Mouse (Mus musculus) frontal cortex, postnatal 14 days (tissue): Measurements from ENCODE around the gene Med18.
"Not testable (repeated sequence)": the region's sequence is repeated elsewhere in the genome, so short reads cannot be mapped to it uniquely, and the experiment has no call there.

Experiments used
- DNase-seq, 2 experiments: peaks; one replicate each; pipeline ENCODE4 v3.0.0; 2022; ENCODE audit warnings: low spot score in 2 of 2

Gene Med18

DNA sequence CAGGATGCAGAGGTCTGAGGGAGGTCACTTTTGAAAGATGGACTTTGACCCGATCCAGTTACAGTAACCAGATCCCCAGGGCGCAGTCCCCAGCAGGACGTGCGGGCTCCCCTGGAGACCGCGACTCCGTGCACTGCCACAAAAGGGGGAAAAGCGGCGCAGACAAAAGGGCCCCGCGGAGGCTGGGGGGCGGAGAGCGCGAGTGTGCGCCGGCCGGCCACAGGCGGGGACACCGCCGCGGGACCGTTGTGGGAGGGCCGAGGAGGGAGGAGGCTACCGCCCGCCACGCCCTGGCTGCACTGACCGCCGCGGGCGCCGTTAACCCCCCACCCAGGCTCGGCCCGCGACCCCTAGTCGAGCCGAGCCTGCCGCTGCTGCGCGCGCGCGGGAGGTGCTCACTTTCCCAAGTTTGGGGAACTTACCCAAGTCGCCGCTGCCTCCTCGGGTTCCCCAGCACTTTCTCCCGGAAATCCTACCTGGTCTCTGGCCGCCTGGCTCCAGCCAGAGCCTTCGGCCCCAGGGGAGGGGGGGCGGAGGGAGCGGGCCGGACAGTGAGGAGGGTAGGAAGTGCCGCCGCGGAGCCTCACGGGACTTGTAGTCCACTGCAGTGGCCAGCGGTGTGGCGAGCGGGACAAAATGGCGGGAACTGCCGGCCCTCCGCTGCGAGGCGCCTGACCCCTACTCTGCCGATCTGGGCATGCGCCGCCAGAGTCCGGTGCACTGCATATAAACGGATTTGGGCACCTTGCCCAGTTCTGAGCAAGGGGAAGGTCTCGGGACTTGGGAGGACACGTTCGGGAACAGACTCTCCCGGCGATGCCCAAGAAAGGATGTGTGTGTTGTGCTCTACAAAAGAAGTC is 41.6 kb downstream of the Med18 start, which contains the start of gene Phactr4:
Gene Phactr4, minus strand, starts transcription at position 567 of the 860 bp plus-strand sequence.
- peak; percentile 84 to 88 for DNase-seq

GRCm38 (mm10) chr4:132421556-132421922 is 42.2 kb downstream of the Med18 start:
- peak in 1 of 2 experiments; percentile 6 for DNase-seq

GRCm38 (mm10) chr4:132420471-132420870 is 43.2 kb downstream of the Med18 start:
- DNase-seq: no peak

DNA sequence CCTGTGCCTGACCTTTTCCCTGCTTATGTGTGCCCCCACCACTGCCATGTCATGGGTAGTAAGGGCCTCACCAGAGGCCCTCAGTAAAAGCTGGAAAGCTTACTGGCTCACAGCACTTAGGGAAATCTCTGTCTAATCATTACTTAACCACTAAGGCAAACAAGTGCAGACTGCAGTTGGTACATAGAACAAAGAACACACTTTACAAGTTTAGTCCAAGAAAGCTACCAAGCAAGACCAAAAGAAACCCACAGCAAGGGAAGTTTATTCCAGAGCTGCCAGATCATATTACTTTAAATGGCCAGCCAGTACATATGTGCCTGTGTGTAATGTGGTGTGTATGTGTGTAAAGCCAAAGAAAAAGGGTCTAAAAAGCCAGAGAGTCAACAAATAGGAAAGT is 47.8 kb downstream of the Med18 start:
- DNase-seq: no peak

DNA sequence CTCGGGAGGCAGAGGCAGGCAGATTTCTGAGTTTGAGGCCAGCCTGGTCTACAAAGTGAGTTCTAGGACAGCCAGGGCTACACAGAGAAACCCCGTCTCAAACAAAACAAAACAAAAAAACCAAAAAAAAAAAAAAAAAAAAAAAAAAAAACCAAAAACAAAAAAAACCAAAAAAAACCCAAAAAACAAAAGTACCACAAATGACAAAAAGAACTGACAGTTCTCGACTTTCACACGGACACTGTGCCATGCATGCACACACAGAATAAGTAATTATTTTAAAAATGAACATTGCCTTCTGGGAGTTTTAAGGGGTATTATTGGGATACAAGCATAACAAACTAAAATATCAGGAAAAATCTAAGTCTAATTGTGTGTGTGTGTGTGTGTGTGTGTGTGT is 50.5 kb downstream of the Med18 start:
- not testable (repeated sequence) for DNase-seq

DNA sequence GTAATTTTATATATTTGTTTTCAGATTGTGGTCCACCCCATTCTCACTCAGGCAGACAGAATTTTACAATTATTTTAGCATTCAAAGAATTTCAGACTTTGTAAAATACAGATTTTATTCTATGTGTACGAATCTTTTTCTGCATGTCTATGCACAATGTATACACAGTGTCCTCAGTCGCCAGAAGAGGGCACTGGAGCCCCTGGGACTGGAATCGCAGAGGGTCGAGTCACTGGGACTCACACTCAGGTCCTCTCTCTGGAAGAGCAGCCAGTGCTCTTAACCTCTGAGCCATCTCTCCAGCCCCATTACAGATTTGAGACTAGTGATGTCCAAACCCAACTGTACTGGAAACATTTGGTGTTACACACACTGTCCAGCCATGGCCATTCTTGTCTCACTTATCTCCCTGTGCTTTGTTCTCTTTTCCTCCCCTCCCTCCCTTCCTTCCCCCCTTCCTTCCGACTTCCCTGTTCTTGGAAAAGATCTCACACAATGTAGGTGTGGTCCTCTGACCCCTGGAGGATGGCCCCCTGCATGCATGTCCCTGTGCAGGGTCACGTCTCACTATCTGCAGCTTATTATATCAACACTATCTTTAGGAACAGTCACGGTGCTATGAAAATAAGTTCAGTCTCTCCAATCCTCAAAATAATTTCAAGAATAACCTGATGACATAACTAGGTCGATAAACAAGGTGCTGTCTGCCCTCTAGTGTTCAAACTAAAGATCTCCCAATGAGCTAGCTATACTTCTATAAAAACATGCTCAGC is 52.2 kb downstream of the Med18 start:
- DNase-seq: no peak

- DNase-seq: no peak
Measured at GRCm38 (mm10) chr4:132409587-132410229, 54.0 kb downstream of the Med18 start.
